Mouse (Mus musculus) embryonic facial prominence, embryonic 11.5 days (tissue): ENCODE measurements around the gene Nanos1. TPM values are rescaled to one million over a fixed set of nuclear protein-coding genes. Genes with fewer than 3 reads are reported as not detected.

Source experiments
- ATAC-seq: fragments of 200-750 bp; cut with Nextera tagmentation; replicated peaks from 2 replicates; pipeline ENCODE4 v1.8.0; 2017; ENCODE audit warnings: low read depth; ENCODE audit not compliant: insufficient number of reproducible peaks, low FRiP score, low TSS enrichment
- DNase-seq: peaks from one replicate; pipeline ENCODE4 v3.0.0-alpha.2; 2015; ENCODE audit warnings: low spot score
- H3K27ac ChIP-seq: fragments of 300-500 bp; sonication (generic); replicated peaks from 2 replicates; pipeline ENCODE4 v1.5.1; 2014; ENCODE audit warnings: mild to moderate bottlenecking, low read depth, low read length, control low read depth
- H3K27me3 ChIP-seq: fragments of 300-500 bp; sonication (generic); 2 replicates; pipeline ENCODE4 v1.6.1; 2014; ENCODE audit warnings: mild to moderate bottlenecking, low read length, moderate library complexity, mixed read lengths; ENCODE audit not compliant: control insufficient read depth, insufficient read depth
- H3K36me3 ChIP-seq: fragments of 300-500 bp; sonication (generic); replicated peaks from 2 replicates; pipeline ENCODE4 v1.6.1; 2014; ENCODE audit warnings: low read depth, mild to moderate bottlenecking, low read length, moderate library complexity, mixed read lengths; ENCODE audit not compliant: control insufficient read depth, insufficient read depth
- H3K4me1 ChIP-seq: fragments of 300-500 bp; sonication (generic); 2 replicates; pipeline ENCODE4 v1.6.1; 2014; ENCODE audit warnings: low read length, mixed read lengths; ENCODE audit not compliant: control insufficient read depth, insufficient read depth
- H3K4me2 ChIP-seq: fragments of 300-500 bp; sonication (generic); 2 replicates; pipeline ENCODE4 v1.6.1; 2014; ENCODE audit warnings: low read depth, mild to moderate bottlenecking, control low read depth, low read length, moderate library complexity
- H3K4me3 ChIP-seq: fragments of 300-500 bp; sonication (generic); 2 replicates; pipeline ENCODE4 v1.5.1; 2014; ENCODE audit warnings: low read depth, low read length, control low read depth
- H3K9ac ChIP-seq: fragments of 300-500 bp; sonication (generic); replicated peaks from 2 replicates; pipeline ENCODE4 v1.6.1; 2014; ENCODE audit warnings: mild to moderate bottlenecking, control low read depth, low read length
- H3K9me3 ChIP-seq: fragments of 300-500 bp; sonication (generic); replicated peaks from 2 replicates; pipeline ENCODE4 v1.6.1; 2016; ENCODE audit warnings: mild to moderate bottlenecking, low read length, inconsistent platforms, mixed read lengths; ENCODE audit not compliant: control insufficient read depth
- WGBS: fragments of 180-500 bp; shearing (Covaris S2); extraction: QIAGEN DNeasy Blood & Tissue Kit; methylation state at CpG from one replicate; pipeline ENCODE4 v1.1.7; 2014; 5-methylcytosine and 5-hydroxymethylcytosine counted together
- microRNA-seq: library from miRNA; unstranded; fragments of <30 nt; microRNA quantifications from one replicate; pipeline ENCODE4, GENCODE M21; 2016; ENCODE audit warnings: borderline number of aligned reads
- polyA plus RNA-seq: library from polyadenylated mRNA; unstranded; fragments of >200 nt; fragmentation: Nextera tagmentation; extraction: Ambion mirVana; gene quantifications from 2 replicates; pipeline ENCODE4 v1.2.1, GENCODE M21; 2014

Nanos1 gene
- polyA plus RNA-seq, 1 experiment from 2014 or later, result 2.3 TPM

DNA sequence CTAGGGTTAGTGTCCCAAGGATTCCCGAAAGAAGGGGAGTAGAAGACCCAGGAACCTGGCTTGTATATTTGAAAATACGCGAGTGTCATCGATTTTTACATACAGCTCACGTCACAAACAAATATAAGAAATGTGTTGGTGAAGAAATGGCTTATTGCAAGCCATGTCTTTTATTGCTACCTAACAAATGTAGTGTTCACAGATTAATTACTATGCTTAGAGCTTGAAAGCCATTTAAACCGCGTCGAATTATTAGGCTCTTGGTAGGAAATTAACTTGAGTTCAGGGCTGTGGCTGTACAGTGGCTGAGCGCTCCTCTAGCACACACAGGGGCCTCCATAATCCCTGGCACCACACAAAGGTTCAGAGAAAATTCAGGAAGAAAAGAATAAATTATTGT is 35.4 kb downstream of the Nanos1 start:
- Histone ChIP-seq H3K27me3 (no peaks in the 10 kb centered on the region), H3K9ac (peak overlapping the region; percentile 100), H3K27ac (no peak overlapping the region; the same call in 1 of the 2 replicates), H3K4me1 (no peaks in the 10 kb centered on the region), H3K4me3 (peak overlapping the region; percentile 98), H3K36me3 (no peaks in the 10 kb centered on the region), H3K4me2 (peak overlapping the region; percentile 47), H3K9me3 (no peaks in the 10 kb centered on the region)
- 0 out of 2 replicates have a peak, but pooled peaks have one; percentile 40 for ATAC-seq
- no peak for DNase-seq
- 21% methylated on average over 9 of the region's 9 CpGs for WGBS

- H3K4me2 ChIP-seq, result no peak overlapping the region
- no peak overlapping the region for H3K4me3 ChIP-seq
- no peaks in the 10 kb centered on the region for H3K4me1 ChIP-seq
- H3K9me3 ChIP-seq, result no peaks in the 10 kb centered on the region
- no peaks in the 10 kb centered on the region for H3K27me3 ChIP-seq
- ATAC-seq (no peak), DNase-seq (no peak)
- WGBS, result 87% methylated on average over 2 of the region's 2 CpGs
- no peaks in the 10 kb centered on the region for H3K36me3 ChIP-seq
- H3K27ac ChIP-seq, result no peak overlapping the region
- H3K9ac ChIP-seq, result no peak overlapping the region
These were observed 37.5 kb downstream of the Nanos1 start for GRCm38 (mm10) chr19:60793170-60793707.

DNA sequence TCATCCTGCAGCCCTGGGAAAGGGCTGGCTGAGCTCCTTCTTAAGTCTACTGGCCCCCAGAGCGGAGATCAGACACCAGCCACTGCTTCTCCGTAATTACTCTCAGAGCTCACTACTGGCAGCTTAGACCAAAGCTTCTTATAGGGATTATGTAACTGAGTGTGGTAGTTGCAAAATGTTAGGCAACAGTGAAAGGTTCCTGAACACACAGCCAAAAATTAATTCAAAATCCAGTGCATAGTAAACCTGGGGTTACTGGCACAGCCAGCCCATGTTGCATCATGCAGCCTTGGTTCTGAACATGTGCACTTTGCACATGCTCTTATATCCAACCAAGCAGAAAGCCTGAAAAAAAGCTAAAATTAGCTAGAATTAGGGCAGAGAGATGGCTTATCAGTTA is 39.5 kb downstream of the Nanos1 start:
- no peaks in the 10 kb centered on the region for H3K4me1 ChIP-seq
- no peaks in the 10 kb centered on the region for H3K36me3 ChIP-seq
- no peak overlapping the region for H3K9ac ChIP-seq
- ATAC-seq (no peak), DNase-seq (no peak)
- no peaks in the 10 kb centered on the region for H3K9me3 ChIP-seq
- 86% methylated on average over 2 of the region's 2 CpGs for WGBS
- H3K4me3 ChIP-seq, result no peak overlapping the region
- no peaks in the 10 kb centered on the region for H3K27me3 ChIP-seq
- no peak overlapping the region for H3K27ac ChIP-seq
- no peak overlapping the region for H3K4me2 ChIP-seq

DNA sequence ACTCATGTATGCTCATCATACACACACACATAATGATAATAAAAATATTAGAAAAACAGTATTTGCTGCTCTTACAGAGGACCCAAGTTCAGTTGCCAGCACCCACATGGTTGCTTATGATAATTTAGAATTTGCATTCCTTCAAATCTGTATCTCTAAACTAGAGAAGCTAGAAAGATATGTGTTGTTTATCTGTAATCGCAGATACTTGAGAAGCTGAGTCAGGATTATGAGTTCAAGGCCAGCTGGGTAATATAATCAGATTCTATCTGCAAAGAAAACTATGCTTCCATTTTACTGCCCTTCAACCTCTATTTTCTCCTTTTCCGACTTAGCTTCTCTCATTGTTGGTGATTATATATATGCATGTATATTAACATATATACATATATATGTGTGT is 41.6 kb downstream of the Nanos1 start:
- ATAC-seq, result no peak
- H3K36me3 ChIP-seq, result no peaks in the 10 kb centered on the region
- no peak overlapping the region for H3K4me2 ChIP-seq
- no peaks in the 10 kb centered on the region for H3K27me3 ChIP-seq
- 89% methylated on average over 2 of the region's 2 CpGs for WGBS
- no peak overlapping the region for H3K27ac ChIP-seq
- no peaks in the 10 kb centered on the region for H3K4me1 ChIP-seq
- DNase-seq, result no peak
- no peaks in the 10 kb centered on the region for H3K9me3 ChIP-seq
- no peak overlapping the region for H3K4me3 ChIP-seq
- H3K9ac ChIP-seq, result no peak overlapping the region

DNA sequence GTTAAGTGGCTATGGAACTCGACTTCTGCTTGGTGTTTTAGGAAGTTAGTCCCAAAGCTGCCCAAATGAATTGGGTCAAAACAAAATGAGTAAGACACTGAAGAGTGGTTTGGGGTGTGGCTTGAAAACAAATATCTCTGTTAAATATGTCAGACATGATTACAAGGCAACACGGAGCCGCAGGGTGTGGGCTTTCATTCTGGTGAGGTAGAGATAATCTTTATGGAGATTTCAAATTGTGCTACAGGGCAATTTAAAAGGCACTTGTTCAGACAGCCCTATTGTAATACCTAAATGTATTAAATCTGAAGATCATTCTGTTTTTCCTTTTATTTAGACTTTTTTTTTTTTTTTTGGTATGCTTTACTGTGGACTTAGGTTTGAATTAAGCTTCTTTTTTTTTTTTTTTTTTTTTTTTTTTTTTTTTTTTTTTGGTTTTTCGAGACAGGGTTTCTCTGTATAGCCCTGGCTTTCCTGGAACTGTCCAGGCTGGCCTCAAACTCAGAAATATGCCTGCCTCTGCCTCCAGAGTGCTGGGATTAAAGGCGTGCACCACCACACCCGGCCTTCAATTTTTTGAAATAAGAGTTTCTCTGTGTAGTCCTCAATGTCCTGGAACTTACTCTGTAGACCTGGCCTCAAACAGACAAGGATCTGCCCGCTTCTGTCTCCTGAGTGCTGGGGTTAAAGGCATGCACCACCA is 44.2 kb downstream of the Nanos1 start:
- DNase-seq, result no peak
- Histone ChIP-seq H3K4me3 (no peak overlapping the region), H3K27me3 (no peaks in the 10 kb centered on the region), H3K36me3 (no peaks in the 10 kb centered on the region), H3K27ac (no peak overlapping the region), H3K4me1 (no peaks in the 10 kb centered on the region), H3K9ac (no peak overlapping the region), H3K9me3 (no peaks in the 10 kb centered on the region), H3K4me2 (no peak overlapping the region)
- no peak for ATAC-seq
- 76% methylated on average over 7 of the region's 7 CpGs for WGBS

DNA sequence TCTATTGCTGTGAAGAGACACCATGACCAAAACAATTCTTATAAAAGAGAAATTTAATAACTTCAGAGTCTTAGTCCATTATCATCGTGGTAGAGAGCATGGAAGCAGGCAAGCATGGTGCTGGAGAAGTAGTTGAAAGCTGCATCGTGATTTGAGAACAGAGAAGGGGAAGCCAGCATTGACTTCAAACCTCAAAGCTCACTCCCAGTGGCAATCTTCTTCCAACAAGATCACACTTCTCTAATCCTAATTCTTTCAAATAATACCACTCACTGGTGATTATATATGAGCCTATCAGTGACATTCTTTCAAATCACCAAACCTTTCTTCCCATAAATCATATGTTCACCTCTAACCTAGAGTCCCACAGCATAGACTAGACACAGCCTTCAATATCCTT is 49.1 kb downstream of the Nanos1 start:
- DNase-seq, result no peak
- H3K9me3 ChIP-seq, result no peaks in the 10 kb centered on the region
- H3K9ac ChIP-seq, result no peak overlapping the region
- no peak overlapping the region for H3K4me3 ChIP-seq
- H3K36me3 ChIP-seq, result no peaks in the 10 kb centered on the region
- H3K4me1 ChIP-seq, result no peaks in the 10 kb centered on the region
- no peaks in the 10 kb centered on the region for H3K27me3 ChIP-seq
- no peak for ATAC-seq
- no peak overlapping the region for H3K4me2 ChIP-seq
- 65% methylated on average over 2 of the region's 2 CpGs for WGBS
- no peak overlapping the region for H3K27ac ChIP-seq

Small RNA genes lying within 50 kb of the gene (microRNA-seq; reads per million reads assigned to microRNA genes)
- not detected for gene mmu-mir-3084-1

Other genes starting within 250 kb of the Nanos1 start
- 32.9 and 34.0 TPM in 2 replicates for gene Cacul1, start 175.0 kb upstream of the Nanos1 start, polyA plus RNA-seq
- gene Eif3a, start 34.7 kb downstream of the Nanos1 start, polyA plus RNA-seq, result 184 and 200 TPM in 2 replicates
- gene Fam45a, start 55.6 kb downstream of the Nanos1 start, polyA plus RNA-seq, result 35.8 and 38.0 TPM in 2 replicates
- gene Sfxn4, start 105.5 kb downstream of the Nanos1 start, polyA plus RNA-seq, result 14.0 and 15.1 TPM in 2 replicates
- gene Prdx3, start 118.6 kb downstream of the Nanos1 start, polyA plus RNA-seq, result 114 and 125 TPM in 2 replicates
- gene Grk5, start 133.8 kb downstream of the Nanos1 start, polyA plus RNA-seq, result 2.1 and 2.8 TPM in 2 replicates